Comparison of ENCODE assay signal across 11 mouse cellular contexts in genomic region chr4:117984993-117985587, GRCm38 (mm10). TPM values are rescaled to one million over a fixed set of nuclear protein-coding genes. Genes with fewer than 3 reads are reported as not detected.
DNase-seq lines count a peak whose midpoint lies in the region; ATAC-seq and TF ChIP-seq lines count a peak whose summit lies in the region.
"Had no signal": no experiment of that assay in that cellular context is flagged by ENCODE, and none has a peak within 500 bp of the region (broad histone marks: within the 10 kb centered on the region; RNA-seq: fewer than 3 reads in every experiment).

No protein-coding gene starts in this region.

- H3K4me3 ChIP-seq in heart, embryonic 11.5 days (ENCODE audit: low read depth, low read length), result no peak overlapping the region
- no peak overlapping the region for H3K4me3 ChIP-seq in midbrain, postnatal 0 days (ENCODE audit: low read depth, low read length)
- no peak overlapping the region for H3K4me3 ChIP-seq in midbrain, embryonic 16.5 days (ENCODE audit: low read depth, low read length)
- H3K4me3 ChIP-seq in heart, postnatal 0 days (ENCODE audit: low read depth, low read length), result no peak overlapping the region
- no peak overlapping the region for H3K4me3 ChIP-seq in stomach, embryonic 16.5 days (replicated peaks; ENCODE audit: low read length)
- no peak overlapping the region for H3K4me3 ChIP-seq in thymus, adult 2 months (ENCODE audit: control insufficient read depth, insufficient read depth, low read length)
- H3K4me3 ChIP-seq: layer of hippocampus, adult 2 months; myocyte had no signal

- ATAC-seq in heart, embryonic 11.5 days (replicated peaks; ENCODE audit: insufficient number of reproducible peaks, low FRiP score, low TSS enrichment), result no peak
- ATAC-seq in midbrain, postnatal 0 days (ENCODE audit: low FRiP score), result no peak
- no peak for ATAC-seq in midbrain, embryonic 16.5 days
- peak; percentile 71 for ATAC-seq in heart, postnatal 0 days (ENCODE audit: insufficient read depth, low read depth)
- peak; percentile 76 for ATAC-seq in stomach, embryonic 16.5 days (ENCODE audit: insufficient read depth, low FRiP score)

- H3K4me2 ChIP-seq in heart, embryonic 11.5 days, result no peak overlapping the region
- H3K4me2 ChIP-seq in midbrain, postnatal 0 days (ENCODE audit: low read depth, low read length, poor library complexity, severe bottlenecking), result no peak overlapping the region
- H3K4me2 ChIP-seq in midbrain, embryonic 16.5 days (ENCODE audit: low read length), result no peak overlapping the region
- H3K4me2 ChIP-seq in heart, postnatal 0 days (ENCODE audit: low read depth, low read length), result peak overlapping the region; percentile 6; the same call in 1 of the 2 replicates
- H3K4me2 ChIP-seq in stomach, embryonic 16.5 days (ENCODE audit: low read depth, low read length), result peak overlapping the region; percentile 8; the same call in 1 of the 2 replicates

- 62% methylated on average over 8 of the region's 8 CpGs for WGBS in heart, embryonic 11.5 days (ENCODE audit: insufficient replicate concordance)
- 59% methylated on average over 8 of the region's 8 CpGs for WGBS in midbrain, postnatal 0 days
- 67% methylated on average over 8 of the region's 8 CpGs for WGBS in midbrain, embryonic 16.5 days
- 21% methylated on average over 8 of the region's 8 CpGs for WGBS in heart, postnatal 0 days
- WGBS in stomach, embryonic 16.5 days, result 58% methylated on average over 8 of the region's 8 CpGs
- WGBS in thymus, adult 2 months, result 96% methylated on average over 8 of the region's 8 CpGs

- no peak for TF ChIP-seq POLR2A in thymus, adult 2 months (IDR thresholded peaks at IDR 0.05; ENCODE audit: control insufficient read depth, extremely low read depth, insufficient read depth, low read length, poor library complexity)

- 0 out of 2 replicates have a peak overlapping the region, but pooled peaks have one; percentile 3 for H3K9ac ChIP-seq in heart, embryonic 11.5 days (ENCODE audit: low read depth, low read length)
- H3K9ac ChIP-seq in midbrain, postnatal 0 days (replicated peaks; ENCODE audit: low read length, poor library complexity, severe bottlenecking), result no peak overlapping the region
- H3K9ac ChIP-seq in midbrain, embryonic 16.5 days (ENCODE audit: low read depth, low read length), result no peak overlapping the region
- H3K9ac ChIP-seq in heart, postnatal 0 days (replicated peaks; ENCODE audit: low read depth, low read length), result no peak overlapping the region
- H3K9ac ChIP-seq in stomach, embryonic 16.5 days (ENCODE audit: low read length), result 0 out of 2 replicates have a peak overlapping the region, but pooled peaks have one; percentile 3

- DNase-seq in heart, postnatal 4 days, result no peak
- DNase-seq in midbrain, postnatal 0 days (ENCODE audit: low spot score), result peak; percentile 12
- peak; percentile 73 for DNase-seq in heart, postnatal 0 days (ENCODE audit: low spot score)
- DNase-seq in thymus, adult 2 months, result no peak
- DNase-seq: adrenal gland, adult 2 months had no signal

- H3K27ac ChIP-seq in heart, embryonic 11.5 days (ENCODE audit: low read depth, low read length), result peak overlapping the region; percentile 73
- no peak overlapping the region for H3K27ac ChIP-seq in midbrain, postnatal 0 days (ENCODE audit: low read depth, low read length)
- no peak overlapping the region for H3K27ac ChIP-seq in midbrain, embryonic 16.5 days (ENCODE audit: low read length)
- peak overlapping the region; percentile 80 for H3K27ac ChIP-seq in heart, postnatal 0 days (ENCODE audit: low read depth)
- peak overlapping the region; percentile 88 for H3K27ac ChIP-seq in stomach, embryonic 16.5 days (ENCODE audit: low read length)
- H3K27ac ChIP-seq in thymus, adult 2 months (ENCODE audit: control insufficient read depth, insufficient read depth, low read length), result no peak overlapping the region
- H3K27ac ChIP-seq: layer of hippocampus, adult 2 months had no signal

- no peaks in the 10 kb centered on the region for H3K9me3 ChIP-seq in heart, embryonic 11.5 days (replicated peaks; ENCODE audit: control insufficient read depth, low read length)
- H3K9me3 ChIP-seq in midbrain, postnatal 0 days (ENCODE audit: low read length), result no peaks in the 10 kb centered on the region
- H3K9me3 ChIP-seq in midbrain, embryonic 16.5 days (replicated peaks; ENCODE audit: control insufficient read depth, low read length, poor library complexity, severe bottlenecking), result no peaks in the 10 kb centered on the region
- no peaks in the 10 kb centered on the region for H3K9me3 ChIP-seq in heart, postnatal 0 days (replicated peaks; ENCODE audit: control insufficient read depth, low read length)
- no peaks in the 10 kb centered on the region for H3K9me3 ChIP-seq in stomach, embryonic 16.5 days (replicated peaks; ENCODE audit: control insufficient read depth, low read length)
- H3K9me3 ChIP-seq: G1E had no signal

- no peaks in the 10 kb centered on the region for H3K27me3 ChIP-seq in heart, embryonic 11.5 days (ENCODE audit: control insufficient read depth, insufficient read depth, low read length)
- H3K27me3 ChIP-seq in midbrain, postnatal 0 days (ENCODE audit: insufficient read depth, low read length), result no peaks in the 10 kb centered on the region
- no peaks in the 10 kb centered on the region for H3K27me3 ChIP-seq in midbrain, embryonic 16.5 days (ENCODE audit: control insufficient read depth, insufficient read depth, low read depth, low read length)
- no peaks in the 10 kb centered on the region for H3K27me3 ChIP-seq in heart, postnatal 0 days (ENCODE audit: control insufficient read depth, insufficient read depth, low read length)
- H3K27me3 ChIP-seq in stomach, embryonic 16.5 days (ENCODE audit: control insufficient read depth, insufficient read depth, low read length), result no peaks in the 10 kb centered on the region
- no peaks in the 10 kb centered on the region for H3K27me3 ChIP-seq in thymus, adult 2 months (ENCODE audit: control insufficient read depth, insufficient read depth, low read length)

- TF ChIP-seq CTCF in midbrain, postnatal 0 days (IDR thresholded peaks at IDR 0.05), result no peak
- TF ChIP-seq CTCF in heart, postnatal 0 days (IDR thresholded peaks at IDR 0.05; ENCODE audit: low read depth), result no peak
- TF ChIP-seq CTCF in thymus, adult 2 months (IDR thresholded peaks at IDR 0.05; ENCODE audit: borderline replicate concordance, control insufficient read depth, extremely low read depth, insufficient read depth, low read length, poor library complexity), result no peak

- TF ChIP-seq EP300 in heart, postnatal 0 days (IDR thresholded peaks at IDR 0.05; ENCODE audit: low read depth), result no peak

- peaks cover 34% of the 10 kb centered on the region for H3K4me1 ChIP-seq in heart, embryonic 11.5 days (ENCODE audit: control insufficient read depth, insufficient read depth, low read length)
- H3K4me1 ChIP-seq in midbrain, postnatal 0 days (ENCODE audit: insufficient read depth, low read length), result no peaks in the 10 kb centered on the region
- no peaks in the 10 kb centered on the region for H3K4me1 ChIP-seq in midbrain, embryonic 16.5 days (ENCODE audit: control insufficient read depth, insufficient read depth, low read length)
- H3K4me1 ChIP-seq in heart, postnatal 0 days (ENCODE audit: control insufficient read depth, insufficient read depth), result peaks cover 50% of the 10 kb centered on the region
- peaks cover 36% of the 10 kb centered on the region for H3K4me1 ChIP-seq in stomach, embryonic 16.5 days (ENCODE audit: control insufficient read depth, insufficient read depth, low read length)
- no peaks in the 10 kb centered on the region for H3K4me1 ChIP-seq in thymus, adult 2 months (replicated peaks; ENCODE audit: control insufficient read depth, insufficient read depth, low read length)

- no peaks in the 10 kb centered on the region for H3K36me3 ChIP-seq in heart, embryonic 11.5 days (ENCODE audit: control insufficient read depth, insufficient read depth, low read length)
- H3K36me3 ChIP-seq in midbrain, postnatal 0 days (ENCODE audit: insufficient read depth, low read length), result no peaks in the 10 kb centered on the region
- H3K36me3 ChIP-seq in midbrain, embryonic 16.5 days (ENCODE audit: control insufficient read depth, insufficient read depth, low read length), result no peaks in the 10 kb centered on the region
- H3K36me3 ChIP-seq in heart, postnatal 0 days (replicated peaks; ENCODE audit: control insufficient read depth, insufficient read depth, low read length), result no peaks in the 10 kb centered on the region
- H3K36me3 ChIP-seq in stomach, embryonic 16.5 days (ENCODE audit: control insufficient read depth, insufficient read depth, low read length), result no peaks in the 10 kb centered on the region
- H3K36me3 ChIP-seq in thymus, adult 2 months (ENCODE audit: control insufficient read depth, insufficient read depth, low read length), result no peaks in the 10 kb centered on the region

RNA-seq across cellular contexts. Expression of gene Artn, which starts 55.5 kb away (rescaled TPM):
- 0.50 and 0.80 TPM in 2 replicates for polyA plus RNA-seq in heart, embryonic 11.5 days (2014; fragmentation: Nextera tagmentation; extraction: Ambion mirVana)
- under 1 TPM; 0.67 to 0.72 TPM for total RNA-seq in heart, postnatal 4 days (2021)
- total RNA-seq in midbrain, postnatal 0 days (2014; rRNA removed), result 1.7 and 2.0 TPM in 2 replicates
- 0.48 and 0.77 TPM in 2 replicates for polyA plus RNA-seq in midbrain, postnatal 0 days (2015; fragmentation: Nextera tagmentation; extraction: Ambion mirVana)
- polyA plus RNA-seq in midbrain, embryonic 16.5 days (2015; fragmentation: Nextera tagmentation; extraction: Ambion mirVana), result 0.75 and 0.92 TPM in 2 replicates
- not detected in 2 replicates for total RNA-seq in heart, postnatal 0 days (2014; rRNA removed; ENCODE audit: low replicate concordance)
- 0.14 and 0.16 TPM in 2 replicates for polyA plus RNA-seq in heart, postnatal 0 days (2015; fragmentation: Nextera tagmentation; extraction: Ambion mirVana)
- polyA plus RNA-seq in stomach, embryonic 16.5 days (2015; fragmentation: Nextera tagmentation; extraction: Ambion mirVana), result 5.3 and 7.8 TPM in 2 replicates
- 0.26 and 0.27 TPM in 2 replicates for polyA plus RNA-seq in thymus, adult 2 months (2012; rRNA removed)
- polyA plus RNA-seq: G1E had no signal

Comparison
In these comparisons a context has a peak if more than half of its experiments do, and no peak if none do; other contexts are left out.
1. ATAC-seq: peak in heart, postnatal 0 days (single experiment) and stomach, embryonic 16.5 days (single experiment); none in heart, embryonic 11.5 days (single experiment), midbrain, postnatal 0 days (single experiment) and midbrain, embryonic 16.5 days (single experiment).
2. H3K4me2 ChIP-seq: peak in heart, postnatal 0 days (single experiment) and stomach, embryonic 16.5 days (single experiment); none in heart, embryonic 11.5 days (single experiment), midbrain, postnatal 0 days (single experiment) and midbrain, embryonic 16.5 days (single experiment).
3. H3K9ac ChIP-seq: peak in heart, embryonic 11.5 days (single experiment) and stomach, embryonic 16.5 days (single experiment); none in midbrain, postnatal 0 days (single experiment), midbrain, embryonic 16.5 days (single experiment) and heart, postnatal 0 days (single experiment).
4. DNase-seq: peak in midbrain, postnatal 0 days (single experiment) and heart, postnatal 0 days (single experiment); none in heart, postnatal 4 days (single experiment) and thymus, adult 2 months (single experiment).
5. H3K27ac ChIP-seq: peak in heart, embryonic 11.5 days (single experiment), heart, postnatal 0 days (single experiment) and stomach, embryonic 16.5 days (single experiment); none in midbrain, postnatal 0 days (single experiment), midbrain, embryonic 16.5 days (single experiment) and thymus, adult 2 months (single experiment).